Mouse (Mus musculus) layer of hippocampus, postnatal 10 days (tissue): ENCODE measurements around the gene Elovl3. TPM values are rescaled to one million over a fixed set of nuclear protein-coding genes. Genes with fewer than 3 reads are reported as not detected.
"Not testable (repeated sequence)": the region's sequence is repeated elsewhere in the genome, so short reads cannot be mapped to it uniquely, and the experiment has no call there.

Experiments
- DNase-seq, 2 experiments: peaks; one replicate each; pipeline ENCODE4 v3.0.0; 2021; ENCODE audit warnings: low spot score in 2 of 2
- long read RNA-seq: library from polyadenylated mRNA; stranded (forward); transcript quantifications from one replicate; pipeline ENCODE4 v2.0.0, GENCODE M21; 2023
- total RNA-seq, 2 experiments: library from RNA; stranded (reverse); gene quantifications; 2 replicates each; pipeline ENCODE4 v1.2.3; 2021

Elovl3 gene
- not detected for total RNA-seq
- long read RNA-seq, result 0 reads

DNA sequence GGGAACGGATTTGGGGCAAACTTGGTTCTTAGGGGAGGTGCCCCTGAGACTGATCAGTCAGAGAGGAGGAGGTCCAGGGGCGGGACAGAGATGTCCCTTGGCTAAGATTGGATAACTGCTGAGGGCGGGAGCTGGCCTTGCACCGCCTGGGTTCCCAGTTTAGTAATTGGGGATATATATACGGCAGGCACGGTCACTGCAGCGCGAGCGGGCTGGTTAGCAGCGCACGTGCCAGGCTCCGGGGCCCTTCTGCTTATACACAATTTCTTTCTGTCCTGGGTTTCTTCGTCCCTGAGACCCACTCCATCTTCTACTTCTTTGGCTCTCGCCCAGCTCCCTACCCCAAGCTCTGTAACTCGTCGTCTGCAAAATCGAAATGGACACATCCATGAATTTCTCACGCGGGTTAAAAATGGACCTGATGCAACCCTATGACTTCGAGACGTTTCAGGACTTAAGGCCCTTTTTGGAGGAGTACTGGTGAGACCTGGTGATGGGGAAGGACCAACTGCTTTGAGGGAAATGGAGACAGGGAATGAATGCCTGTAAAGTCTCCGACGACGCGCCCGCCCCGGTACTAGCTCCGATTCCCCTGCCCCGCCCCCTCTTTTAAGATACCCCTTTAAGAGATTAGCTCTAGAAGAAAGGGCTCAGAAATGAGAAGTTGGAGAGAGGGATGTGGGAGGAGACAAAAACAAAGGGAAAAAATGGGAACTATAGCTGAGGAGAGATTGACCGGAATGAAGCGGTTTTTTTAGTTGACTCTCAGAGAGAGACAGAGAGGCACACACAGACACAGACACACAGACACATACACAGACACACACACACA is at the start of gene Elovl3:
TSS of gene Elovl3 (plus strand) at position 204 of the 832 bp plus-strand sequence.
- no peak for DNase-seq

DNA sequence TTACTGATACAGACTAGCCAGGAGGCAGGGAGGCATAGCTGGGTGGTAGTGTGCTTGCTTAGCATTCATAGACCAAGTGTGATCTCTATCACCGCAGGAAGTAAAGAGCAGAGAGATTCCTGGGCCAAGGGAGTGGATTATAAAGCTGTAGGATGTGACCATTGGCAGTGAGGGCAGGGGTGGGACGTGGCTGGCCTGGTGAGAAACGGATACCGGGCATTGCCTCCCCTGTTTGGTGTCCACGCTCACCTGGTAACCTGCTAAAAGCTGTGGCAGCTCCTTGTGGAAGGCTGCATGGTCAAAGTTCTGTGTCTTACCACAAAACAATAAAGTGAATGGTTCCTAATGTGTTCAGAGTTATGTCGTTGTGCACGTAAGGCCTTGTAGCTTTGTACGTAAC is 46.5 kb upstream of the Elovl3 start:
- DNase-seq, result no peak

DNA sequence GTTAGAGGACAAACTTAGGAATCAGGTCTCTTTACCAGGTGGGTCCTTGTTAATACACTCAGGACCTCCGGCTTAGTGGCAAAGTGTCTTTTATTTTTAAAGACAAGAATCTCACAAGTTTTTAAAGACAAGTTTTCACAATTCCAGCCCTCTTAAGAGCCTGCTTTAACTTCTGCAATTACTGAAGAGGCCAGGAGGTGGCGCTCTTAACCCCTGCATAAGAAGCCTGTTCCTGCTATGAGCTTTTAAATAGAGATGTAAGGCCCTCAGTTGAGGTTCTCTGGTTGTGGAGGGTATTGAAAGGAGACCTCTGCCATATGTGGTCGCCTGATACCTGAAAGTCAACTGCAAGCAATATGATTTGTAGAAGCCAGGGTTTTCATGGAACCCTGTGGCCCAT is 45.4 kb upstream of the Elovl3 start:
- peak; percentile 66 to 71 for DNase-seq

DNA sequence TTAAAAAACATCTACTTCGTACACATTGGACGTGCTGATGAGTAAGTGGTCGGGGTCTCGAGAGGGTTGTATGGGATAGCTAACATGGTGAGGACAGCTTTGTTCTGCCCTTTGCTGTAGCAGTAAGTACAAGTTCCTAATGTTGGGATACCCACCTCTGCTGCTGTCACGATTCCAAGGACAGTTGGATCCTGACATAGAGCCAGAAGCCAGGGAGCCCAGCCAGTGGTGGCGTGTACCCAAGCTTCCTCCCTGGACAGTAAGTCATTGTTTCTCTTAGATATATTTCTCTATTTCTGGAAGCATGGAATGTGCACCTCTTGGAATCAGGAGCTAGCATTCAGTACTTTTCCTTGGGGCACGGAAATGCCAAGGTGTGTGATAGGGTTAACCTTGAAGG is 43.8 kb upstream of the Elovl3 start:
- DNase-seq, result peak; percentile 26 to 39

DNA sequence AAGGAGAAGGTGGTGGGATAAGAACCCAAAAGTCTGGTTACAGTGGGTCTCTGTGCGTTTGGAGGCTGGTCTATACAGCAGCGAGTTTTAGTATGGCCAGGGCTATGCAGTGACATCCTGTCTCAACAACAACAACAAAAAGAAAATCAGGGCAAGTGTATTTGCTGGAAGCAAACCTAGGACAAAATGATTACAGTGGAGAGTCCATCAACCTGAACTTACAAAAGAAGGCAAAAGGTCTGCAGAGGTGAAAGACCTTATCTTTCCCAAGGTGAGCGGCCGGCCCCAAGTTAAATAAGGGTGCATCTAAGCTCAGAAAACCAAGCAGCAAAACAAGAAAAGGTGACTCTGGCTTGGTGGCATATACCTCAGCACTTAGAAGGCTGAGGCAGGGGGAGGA is 40.1 kb upstream of the Elovl3 start:
- no peak for DNase-seq

DNA sequence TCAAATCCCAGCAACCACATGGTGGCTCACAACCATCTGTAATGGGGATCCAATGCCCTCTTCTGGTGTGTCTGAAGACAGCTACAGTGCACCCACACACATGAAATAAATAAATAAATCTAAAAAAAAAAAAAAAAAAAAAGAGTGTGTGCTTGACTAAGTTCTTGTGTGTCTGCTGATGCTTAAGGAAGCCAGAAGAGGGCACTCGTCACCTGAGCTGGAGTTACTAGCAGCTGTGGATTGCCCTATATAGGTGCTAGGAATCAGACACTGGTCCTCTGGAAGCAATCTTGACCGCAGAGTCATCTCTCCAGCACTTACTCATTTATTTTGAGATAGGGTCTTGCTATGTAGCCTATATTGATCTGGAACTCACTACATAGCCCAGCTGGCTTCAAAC is 37.6 kb upstream of the Elovl3 start:
- no peak for DNase-seq

DNA sequence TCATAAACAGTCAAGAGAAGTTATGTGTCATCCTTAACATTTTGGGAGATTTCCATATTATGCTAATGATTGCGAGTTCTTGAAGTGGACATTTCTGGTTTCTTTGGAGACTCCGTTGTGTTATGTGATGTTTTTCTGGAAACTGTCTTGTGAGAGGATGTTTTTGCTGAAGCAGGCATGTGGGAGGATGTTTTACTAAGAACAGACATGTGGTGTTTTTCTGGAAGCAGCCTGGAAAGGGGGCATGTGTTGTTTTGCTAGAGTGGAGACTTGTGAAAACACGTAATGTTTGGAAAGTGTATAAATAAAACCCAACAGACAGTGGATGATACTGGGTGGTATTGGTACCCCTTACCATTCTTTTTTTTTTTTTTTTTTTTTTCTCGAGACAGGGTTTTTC is 36.4 kb upstream of the Elovl3 start:
- DNase-seq, result no peak

DNA sequence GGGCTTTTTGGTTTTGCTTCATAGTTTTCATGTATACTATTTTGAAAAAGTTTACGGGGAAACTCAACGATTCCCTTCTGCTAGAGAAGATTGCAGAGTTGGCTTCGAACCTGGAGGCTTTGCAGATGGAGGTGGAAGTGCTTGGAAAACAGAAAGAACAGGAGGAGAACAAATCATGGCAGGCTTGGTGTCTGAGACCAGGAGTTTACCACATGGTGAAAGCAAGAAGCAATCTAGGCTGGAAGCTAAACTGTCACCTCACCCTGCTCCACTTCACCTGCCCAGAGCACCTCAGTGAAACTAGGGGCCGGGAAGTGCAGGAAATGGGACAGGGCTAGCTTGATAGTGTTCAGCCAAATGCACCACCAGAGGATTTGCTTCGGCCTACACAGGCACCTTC is 35.3 kb upstream of the Elovl3 start:
- no peak for DNase-seq

DNA sequence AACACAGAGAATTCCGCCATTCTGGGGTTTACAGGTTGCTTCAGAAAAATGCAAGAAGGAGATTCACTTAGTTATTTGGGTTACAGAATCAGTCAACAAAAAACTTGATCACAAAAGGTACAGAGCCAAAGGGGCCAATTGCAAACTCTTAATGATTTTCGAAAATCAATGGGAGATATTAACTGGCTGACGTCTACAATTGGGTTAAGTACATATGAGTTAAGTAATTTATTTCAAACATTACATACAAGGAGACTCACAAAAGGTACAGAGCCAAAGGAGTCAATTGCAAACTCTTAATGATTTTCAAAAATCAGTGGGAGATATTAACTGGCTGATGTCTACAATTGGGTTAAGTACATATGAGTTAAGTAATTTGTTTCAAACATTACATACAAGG is 32.1 kb upstream of the Elovl3 start:
- no peak for DNase-seq

DNA sequence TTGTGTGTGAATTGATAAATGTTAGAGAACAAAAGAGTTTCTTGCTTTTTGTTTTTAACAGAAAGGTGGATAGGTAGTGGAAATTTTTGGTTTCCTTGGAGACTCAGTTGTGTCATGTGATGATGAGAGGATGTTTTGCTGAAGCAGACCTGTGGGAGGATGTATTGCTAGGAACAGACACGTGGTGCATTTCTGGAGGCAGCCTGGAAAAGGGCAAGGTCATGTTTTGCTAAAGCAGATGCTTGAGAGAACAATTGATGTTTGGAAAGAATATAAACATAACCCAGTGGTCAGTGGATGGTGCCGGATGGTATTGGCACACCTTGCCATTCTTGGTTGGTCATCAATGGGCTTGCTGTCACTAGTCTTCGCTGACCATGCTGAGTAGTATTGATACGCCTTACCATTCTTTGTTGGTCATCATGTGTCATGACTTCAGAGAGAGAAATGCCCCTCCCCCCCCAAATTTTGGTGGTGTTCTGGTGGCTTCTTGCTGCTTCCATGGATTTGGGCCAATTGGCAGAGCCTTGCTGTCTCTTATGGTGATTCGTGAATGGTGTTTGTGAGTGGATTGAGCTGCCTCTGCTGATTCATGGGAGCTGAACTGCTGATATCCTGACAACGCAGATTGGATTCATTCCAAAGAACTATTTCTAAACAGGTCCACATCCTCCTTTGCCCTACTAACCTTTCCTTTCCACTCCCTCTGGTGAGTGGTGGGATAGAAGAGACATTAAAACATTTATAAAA is 28.1 kb upstream of the Elovl3 start:
- no peak for DNase-seq

DNA sequence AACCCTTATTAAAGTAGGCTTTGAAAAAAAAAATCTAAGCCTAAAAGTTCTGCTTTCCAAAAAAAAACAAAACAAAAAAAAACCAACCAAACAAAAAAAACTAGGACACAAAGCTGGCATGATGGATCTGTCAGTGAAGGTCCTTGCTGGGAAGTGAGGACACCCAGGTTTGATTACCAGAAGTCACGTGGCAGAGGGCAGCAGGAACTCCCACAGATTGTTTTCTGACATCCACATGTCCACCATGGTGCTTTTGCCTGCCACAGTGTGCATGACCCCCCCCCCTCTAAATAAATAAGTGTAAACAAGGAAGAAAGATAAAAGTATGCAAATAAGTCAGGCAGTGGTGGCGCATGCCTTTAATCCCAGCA is 27.5 kb upstream of the Elovl3 start:
- no peak for DNase-seq

DNA sequence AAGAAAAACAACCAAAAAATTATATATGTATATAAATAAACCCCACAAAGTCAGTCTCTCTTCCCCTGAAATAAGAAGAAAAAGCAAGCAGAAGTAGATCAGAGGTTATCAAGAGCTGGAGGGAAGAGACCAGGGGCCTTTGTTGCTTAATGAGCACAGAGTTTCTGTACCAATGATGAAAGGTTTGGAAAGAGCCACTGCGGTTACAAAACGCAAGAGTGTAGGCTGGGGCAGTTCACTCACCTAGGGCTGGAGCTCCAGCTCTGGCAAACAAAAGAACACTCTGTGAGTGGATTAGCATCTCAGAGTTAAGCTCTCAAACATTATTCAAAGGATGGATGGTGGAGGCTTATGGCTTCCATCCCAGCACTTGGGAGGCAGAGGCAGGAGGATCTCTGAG is 21.5 kb upstream of the Elovl3 start:
- no peak for DNase-seq

DNA sequence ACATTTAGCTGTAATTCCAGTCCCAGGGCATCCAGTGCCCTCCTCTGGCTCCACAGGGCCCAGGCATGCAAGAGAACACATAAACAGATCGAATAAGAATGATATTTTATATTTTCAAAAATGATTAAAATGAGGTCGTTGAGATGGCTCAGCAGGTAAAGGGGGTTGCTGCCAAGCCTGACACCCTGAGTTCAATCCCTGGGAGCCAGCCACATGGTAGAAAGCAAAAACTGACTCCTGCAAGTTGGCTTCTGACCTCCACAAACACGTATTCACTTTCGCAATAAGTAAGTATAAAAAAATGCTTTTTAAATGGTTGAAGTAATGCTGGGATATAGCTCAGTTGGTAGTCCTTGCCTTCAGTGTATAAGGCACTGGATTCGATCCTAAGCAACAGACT is 20.9 kb upstream of the Elovl3 start:
- no peak for DNase-seq

DNA sequence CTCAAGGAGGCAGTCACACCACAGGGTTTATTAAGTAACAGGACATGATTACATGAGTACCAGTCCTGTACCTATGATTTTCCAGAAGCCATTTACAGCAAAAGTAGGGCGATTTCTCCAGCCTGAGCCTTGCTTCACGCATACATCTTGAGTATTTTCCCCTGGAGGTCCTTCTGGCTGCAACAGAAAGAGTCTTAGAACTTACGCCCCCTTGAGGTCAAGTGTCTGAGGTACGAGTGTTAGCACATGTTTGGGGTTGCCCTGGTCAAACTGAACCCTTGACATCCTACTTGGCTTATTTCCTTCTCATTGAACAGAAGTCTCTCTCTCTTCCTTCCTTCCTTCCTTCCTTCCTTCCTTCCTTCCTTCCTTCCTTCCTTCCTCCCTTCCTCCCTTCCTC is 17.1 kb upstream of the Elovl3 start:
- DNase-seq, result no peak

DNA sequence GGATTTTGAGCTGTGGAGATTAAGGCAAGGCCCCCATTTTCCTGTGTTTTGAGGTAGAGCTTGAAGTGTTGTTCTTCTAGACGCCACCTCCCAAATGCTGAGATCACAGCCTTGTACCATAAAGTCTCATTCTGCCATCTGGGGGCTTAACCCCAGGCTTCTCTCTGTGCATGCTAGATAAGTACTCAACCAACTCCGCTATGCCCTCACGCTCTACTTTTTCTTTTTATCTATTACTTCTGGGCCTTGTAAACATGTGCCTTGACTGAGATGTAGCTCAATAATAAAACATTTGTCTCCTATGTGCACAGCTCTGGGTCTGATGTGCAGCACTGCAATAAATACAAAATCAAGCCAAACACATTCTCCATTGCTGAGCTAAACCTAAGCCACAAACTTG is 12.2 kb upstream of the Elovl3 start:
- no peak for DNase-seq

DNA sequence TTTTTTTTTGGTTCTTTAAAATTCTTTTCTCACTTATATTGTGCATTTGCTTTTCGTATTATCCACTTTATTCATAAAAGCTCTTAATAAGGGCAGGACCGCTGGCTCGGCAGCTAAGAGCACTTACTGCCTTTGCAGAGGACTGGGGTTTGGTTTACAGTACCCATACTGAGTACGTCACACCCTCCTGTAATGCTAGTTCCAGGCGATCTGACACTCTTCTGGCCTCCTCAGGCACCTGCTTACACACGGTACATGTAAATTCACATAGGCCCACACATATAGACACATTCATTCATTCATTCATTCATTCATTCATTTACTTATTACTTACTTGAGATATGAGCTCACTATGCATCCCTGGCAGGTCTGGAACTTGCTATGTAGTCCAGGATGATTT is 10.8 kb upstream of the Elovl3 start:
- DNase-seq, result no peak

DNA sequence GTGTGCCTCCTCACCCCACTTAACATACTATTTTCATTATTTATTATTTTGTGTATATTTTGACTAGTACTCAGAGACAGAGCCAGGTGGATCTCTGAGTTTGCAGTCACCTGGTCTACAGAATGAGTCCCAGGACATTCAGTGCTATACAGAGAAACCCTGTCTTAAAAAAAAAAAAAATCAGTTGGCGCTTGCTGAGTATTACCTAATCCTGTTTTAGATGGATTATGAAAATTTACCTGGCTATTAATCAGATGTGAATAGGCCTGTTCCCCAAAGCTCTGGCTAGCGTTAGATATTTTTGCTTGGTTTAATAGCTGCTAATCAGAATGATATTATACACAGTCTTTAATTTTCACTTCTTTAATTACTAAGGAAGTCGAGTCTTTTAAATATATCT is 7.8 kb upstream of the Elovl3 start:
- DNase-seq, result no peak

DNA sequence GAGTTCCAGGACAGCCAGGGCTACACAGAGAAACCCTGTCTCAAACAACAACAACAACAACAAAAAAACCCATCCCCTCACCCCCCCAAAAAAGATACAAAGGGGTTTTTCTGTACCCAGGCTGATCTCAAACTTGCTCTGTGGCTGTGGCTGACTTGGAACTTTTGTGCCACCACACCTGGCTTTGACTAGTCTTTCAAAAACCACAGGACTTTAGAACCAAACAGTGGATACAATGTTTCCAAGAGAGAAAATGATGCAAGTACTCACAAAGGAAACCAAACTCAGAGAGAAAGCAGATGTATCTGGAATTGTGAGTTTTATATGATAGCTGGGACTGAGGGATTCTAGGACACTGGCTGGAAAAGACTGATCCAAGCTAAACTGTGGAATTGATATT is 7.0 kb upstream of the Elovl3 start:
- DNase-seq, result no peak

DNA sequence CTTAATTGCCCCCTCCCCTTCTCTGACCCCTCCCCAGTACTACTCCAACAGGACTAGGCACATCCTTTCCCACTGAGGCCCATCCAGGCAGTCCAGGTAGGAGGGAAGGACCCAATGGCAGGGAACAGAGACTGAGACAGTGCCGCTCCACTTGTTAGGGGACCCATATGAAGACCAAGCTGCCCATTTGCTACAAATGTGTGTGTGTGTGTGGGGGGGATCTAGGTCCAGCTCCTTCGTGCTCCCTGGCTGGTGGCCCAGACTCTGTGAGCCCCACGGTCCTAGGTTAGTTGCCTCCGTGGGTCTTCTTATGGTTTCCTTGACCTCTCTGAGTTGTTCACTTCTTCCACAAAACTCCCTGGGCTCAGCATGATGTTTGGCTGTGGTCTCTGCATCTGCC is 5.4 kb upstream of the Elovl3 start:
- DNase-seq, result no peak

DNA sequence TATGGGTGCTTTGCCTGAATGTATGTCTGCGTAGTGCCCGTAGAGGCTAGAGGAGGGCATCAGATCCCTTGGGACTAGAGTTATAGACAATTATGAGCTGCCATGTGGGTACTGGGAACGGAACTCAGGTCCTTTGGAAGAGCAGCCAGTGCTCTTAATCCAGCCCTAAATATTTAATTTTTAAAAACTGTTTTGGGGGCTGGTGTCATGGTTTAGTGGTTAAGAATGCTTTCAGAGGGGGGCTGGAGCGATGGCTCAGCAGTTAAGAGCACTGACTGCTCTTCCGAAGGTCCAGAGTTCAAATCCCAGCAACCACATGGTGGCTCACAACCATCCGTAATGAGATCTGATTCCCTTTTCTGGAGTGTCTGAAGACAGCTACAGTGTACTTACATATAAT is 2.0 kb upstream of the Elovl3 start:
- not testable (repeated sequence) for DNase-seq

DNA sequence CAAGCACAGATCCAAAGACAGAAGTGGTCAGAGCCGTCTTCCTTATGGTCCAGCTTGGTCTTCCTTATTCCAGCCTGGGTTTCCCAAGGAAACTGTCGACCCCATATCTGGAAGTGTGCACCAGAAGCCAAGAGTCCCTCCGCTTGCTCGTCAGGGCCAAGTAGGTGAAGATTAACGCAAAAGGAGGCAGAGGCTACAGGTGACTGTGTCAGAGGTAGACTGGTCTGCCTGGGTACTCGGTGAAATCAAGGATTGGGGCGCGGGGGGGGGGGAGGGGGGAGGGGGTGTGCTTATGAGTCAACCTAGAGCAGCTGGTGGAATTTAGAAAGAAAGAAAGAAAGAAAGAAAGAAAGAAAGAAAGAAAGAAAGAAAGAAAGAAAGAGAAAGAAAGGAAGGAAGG is 414 bp upstream of the Elovl3 start:
- no peak for DNase-seq

DNA sequence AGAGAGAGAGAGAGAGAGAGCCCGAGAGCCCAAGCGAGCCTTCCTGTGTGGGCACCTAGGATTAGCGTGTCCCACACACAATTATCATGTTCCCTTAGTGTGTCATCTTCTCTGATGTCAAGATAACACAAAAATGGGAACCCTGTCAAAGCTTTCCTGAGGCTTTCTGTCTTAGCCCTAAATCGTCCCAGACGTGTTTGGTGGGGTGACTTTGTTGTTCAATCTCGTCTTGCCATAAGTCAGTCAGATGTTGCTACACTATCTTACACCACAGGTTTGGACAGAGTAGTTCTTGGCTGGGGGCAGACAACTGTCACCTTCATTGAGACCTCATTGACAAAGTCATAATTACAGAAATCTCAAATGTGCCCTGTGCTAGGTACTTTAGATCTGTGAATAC is 880 bp downstream of the Elovl3 start:
- DNase-seq, result no peak

DNA sequence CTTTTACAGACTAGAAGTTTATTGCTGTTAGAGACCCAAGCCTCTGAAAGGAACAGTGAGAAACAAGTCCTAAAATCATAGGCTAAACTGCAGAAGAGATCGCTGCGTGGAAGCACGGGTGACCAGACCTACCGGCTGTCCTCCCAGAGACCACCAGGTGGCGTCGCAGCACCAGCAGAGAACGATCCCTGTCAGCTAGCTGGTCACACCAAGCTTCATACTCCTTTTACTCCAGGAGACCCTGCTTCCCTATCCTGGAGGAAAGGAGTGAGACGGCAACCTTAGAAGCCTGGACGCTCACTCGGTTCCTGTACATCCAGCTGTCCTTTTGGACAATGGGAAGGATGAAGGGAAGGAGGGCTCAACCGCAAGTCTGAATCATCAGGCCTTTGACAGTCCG is 3.6 kb downstream of the Elovl3 start:
- peak; percentile 96 to 97 for DNase-seq
